Mouse (Mus musculus) brain, embryonic 14.5 days (tissue): ENCODE measurements at regions not wholly inside any gene's neighbourhood (a gene's known extent, or its start where the extent isn't known, plus 50 kb on each side); places are given as distances from the start of the nearest gene placed in this dataset.
A peak's percentile ranks its signal among the peaks of the same experiment; 100 is the strongest.

Experiments
- DNase-seq: peaks from one replicate; pipeline ENCODE4 v3.0.0-alpha.2; 2011; ENCODE audit warnings: low read depth
- CTCF ChIP-seq: fragments of 200-500 bp; IDR thresholded peaks from 2 replicates; pipeline ENCODE4 v1.5.1; 2012; ENCODE audit warnings: inconsistent platforms, mild to moderate bottlenecking, moderate library complexity, borderline replicate concordance; ENCODE audit not compliant: insufficient read depth, insufficient read length; ENCODE audit errors: extremely low read depth
- POLR2A ChIP-seq: fragments of 200-500 bp; IDR thresholded peaks from 2 replicates; pipeline ENCODE4 v1.6.1; 2012; ENCODE audit warnings: mild to moderate bottlenecking, inconsistent platforms, borderline replicate concordance; ENCODE audit not compliant: poor library complexity, insufficient read depth, insufficient read length, severe bottlenecking; ENCODE audit errors: extremely low read depth

DNA sequence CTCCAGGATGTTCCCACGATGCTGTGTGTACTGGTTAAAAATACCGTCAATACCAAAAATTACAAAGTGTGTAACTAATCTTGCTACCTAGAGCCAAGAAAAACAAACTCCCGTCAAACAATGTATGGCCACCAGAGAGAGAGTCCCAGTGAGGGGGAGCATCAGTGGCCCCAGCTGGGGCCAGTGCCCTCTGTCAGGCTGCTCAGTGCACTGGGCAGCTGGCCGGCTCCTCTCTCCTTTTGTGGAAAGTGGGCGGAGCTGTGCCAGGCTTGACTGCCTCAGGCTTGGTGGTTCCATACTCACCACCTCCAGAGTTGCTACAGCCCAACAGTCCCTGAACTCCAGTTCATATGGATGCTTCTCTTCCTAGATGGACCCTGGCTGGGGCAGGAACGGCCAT, 53.8 kb upstream of the Sept5 start:
- TF ChIP-seq CTCF (no peak), POLR2A (no peak)
- peak; percentile 4 for DNase-seq

GRCm38 (mm10) chr16:18686044-18686761, 56.4 kb upstream of the Sept5 start:
- DNase-seq: no peak
- TF ChIP-seq POLR2A (no peak), CTCF (no peak)

DNA sequence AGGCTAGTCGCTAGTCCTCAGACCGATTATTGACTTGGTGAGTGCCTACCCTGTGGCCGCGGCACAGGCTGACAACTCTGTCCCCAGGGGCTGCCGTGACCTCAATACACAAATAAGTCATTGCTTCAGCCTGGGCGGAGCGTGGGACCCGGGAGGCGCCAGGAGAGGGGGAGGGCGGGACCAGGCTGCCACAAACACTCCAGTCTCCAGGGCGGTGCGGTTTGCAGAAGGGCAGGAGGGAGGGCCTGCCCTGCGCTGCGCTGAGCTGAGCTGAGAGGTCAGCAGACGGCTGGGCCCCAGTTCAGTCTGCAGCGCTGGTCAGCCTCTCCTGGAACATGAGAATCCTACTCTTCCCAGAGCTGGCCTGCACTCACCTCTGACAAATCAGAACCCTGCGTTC, 57.2 kb upstream of the Sept5 start:
- DNase-seq: peak; percentile 90
- TF ChIP-seq POLR2A: no peak
- TF ChIP-seq CTCF: no peak

DNA sequence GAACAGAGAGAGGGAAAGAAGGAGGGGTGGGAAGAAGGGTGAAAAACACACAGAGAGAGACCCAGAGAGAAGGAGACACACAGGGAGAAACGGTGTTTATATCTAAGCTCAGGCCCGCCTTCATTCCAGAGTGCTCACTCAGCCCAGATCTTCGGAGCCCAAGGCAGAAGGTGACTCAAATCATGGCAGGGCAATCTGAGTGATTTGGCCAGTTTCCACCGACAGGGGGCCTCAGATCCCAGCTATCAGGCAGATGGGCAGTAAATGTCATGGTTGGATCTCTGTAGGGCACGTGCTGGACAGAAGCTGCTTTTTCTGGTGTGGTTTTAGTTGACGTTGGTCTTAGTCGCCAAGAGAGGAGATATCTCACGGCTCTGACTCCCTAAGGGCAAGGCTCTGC, 57.6 kb upstream of the Sept5 start:
- peak; percentile 71 for TF ChIP-seq CTCF
- no peak for TF ChIP-seq POLR2A
- peak; percentile 65 for DNase-seq

GRCm38 (mm10) chr16:18695596-18695995, 65.8 kb upstream of the Sept5 start:
- TF ChIP-seq POLR2A: no peak
- no peak for DNase-seq

GRCm38 (mm10) chr16:18696074-18696819, 66.5 kb upstream of the Sept5 start:
- no peak for TF ChIP-seq POLR2A
- TF ChIP-seq CTCF: peak; percentile 76
- DNase-seq: peak; percentile 62

DNA sequence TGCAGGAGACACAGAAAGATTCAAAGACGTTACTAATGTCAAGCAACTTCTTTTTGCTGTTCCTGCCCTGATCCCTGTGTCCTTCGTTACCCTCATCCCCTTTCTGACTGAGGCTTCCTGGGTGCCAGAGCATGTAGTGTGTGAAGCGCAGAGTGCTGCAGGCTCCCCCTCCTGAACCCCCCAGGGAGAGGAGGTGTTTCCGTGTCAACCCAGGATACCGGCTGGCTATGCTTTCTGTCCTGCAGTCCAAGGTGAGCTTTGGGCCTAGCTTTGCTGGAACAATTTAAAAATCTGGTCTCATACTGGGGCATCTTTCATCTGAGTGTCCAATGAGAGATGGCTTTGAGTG, 67.0 kb upstream of the Sept5 start:
- DNase-seq: no peak

DNA sequence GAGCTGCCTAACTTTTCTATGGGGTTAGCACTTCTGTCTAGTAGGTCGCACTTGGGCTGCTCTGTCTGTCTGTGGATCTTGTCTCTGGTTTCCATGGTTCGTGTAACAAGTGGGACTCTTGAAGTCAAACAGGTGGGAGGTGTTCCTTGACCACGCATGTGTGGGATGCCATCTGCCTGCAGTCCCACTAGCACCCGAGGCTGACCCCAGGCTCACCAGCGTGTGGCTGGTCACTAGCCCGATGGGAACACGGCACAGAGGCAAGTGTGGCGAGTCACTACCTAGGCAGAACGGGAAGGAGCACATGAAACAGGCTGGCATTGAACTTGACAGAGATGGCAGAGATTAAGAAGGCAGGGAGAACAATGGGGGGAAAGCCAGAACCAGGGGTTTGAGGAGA, 72.5 kb upstream of the Cldn5 start:
- TF ChIP-seq POLR2A (no peak), CTCF (no peak)
- no peak for DNase-seq

More for the DNA sequence above, 67.0 kb upstream of the Sept5 start:
- TF ChIP-seq POLR2A (no peak), CTCF (no peak)

- TF ChIP-seq POLR2A (no peak), CTCF (no peak)
- no peak for DNase-seq
Observed at GRCm38 (mm10) chr16:18705028-18705648, 71.5 kb upstream of the Cldn5 start.

DNA sequence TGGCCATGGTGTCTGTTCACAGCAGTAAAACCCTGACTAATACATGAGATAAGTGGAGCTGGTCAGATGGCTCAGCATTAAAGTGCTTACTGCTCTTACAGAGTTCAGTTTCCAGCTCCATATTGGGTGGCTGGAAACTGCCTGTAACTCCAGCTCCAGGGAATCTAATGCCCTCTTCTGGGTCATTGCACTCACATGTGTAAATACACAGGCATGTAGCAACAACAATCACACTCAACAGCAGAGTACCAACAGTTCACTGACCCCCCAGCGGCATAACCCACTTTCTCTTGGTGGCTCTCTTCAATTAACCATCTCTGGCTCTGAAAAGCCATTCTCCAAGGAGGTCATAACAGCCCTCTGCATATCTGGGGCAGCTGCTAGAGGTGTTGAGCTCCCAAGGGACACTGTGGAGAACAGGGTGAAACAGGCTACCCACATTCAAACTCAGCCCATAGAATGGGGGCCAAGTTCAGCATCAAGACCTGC, 65.0 kb upstream of the Cldn5 start:
- DNase-seq: no peak
- TF ChIP-seq CTCF: no peak
- no peak for TF ChIP-seq POLR2A

- TF ChIP-seq CTCF: no peak
- no peak for TF ChIP-seq POLR2A
- DNase-seq: no peak
Observed at GRCm38 (mm10) chr16:18713017-18713416, 63.6 kb upstream of the Cldn5 start.

DNA sequence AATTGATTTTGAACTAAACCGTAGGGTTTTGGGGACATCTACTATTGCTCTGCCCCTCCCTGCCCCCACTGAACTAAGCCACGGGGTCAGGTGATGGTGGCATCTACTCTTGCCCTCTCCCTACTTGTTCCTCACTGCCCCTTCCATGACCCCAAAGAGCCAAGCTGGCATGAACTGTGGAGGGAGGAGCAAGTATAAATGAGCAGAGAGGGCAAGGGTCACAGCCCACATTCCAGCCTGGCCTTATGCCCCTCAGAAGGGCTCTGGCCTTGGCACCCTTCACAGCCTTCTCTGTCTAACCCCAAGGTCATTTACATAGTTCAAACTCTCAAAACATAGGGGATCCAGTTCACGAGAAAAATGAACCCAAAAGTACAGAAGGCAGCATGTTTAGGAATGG, 61.3 kb upstream of the Cldn5 start:
- TF ChIP-seq CTCF: no peak
- TF ChIP-seq POLR2A: no peak
- DNase-seq: no peak

DNA sequence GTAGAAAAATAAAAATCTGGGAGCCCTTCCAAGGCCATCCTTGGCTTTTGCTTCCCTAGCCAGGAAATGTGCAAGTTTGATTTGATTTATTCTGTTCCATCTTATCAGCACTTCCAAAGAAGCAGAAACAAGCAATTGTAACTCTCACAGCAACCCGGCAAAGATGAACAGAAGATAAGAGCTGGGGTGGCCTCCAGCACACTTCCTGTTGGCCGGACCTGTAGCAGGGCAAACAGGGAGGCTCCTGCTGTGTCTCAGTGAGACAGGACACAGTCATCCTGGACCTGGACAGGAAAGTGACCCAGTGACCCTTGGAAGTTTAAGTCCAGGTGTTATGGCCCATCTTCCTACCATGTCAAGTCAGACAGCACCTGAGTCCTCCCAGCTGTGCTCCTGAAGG, 58.6 kb upstream of the Cldn5 start:
- no peak for DNase-seq
- TF ChIP-seq POLR2A (no peak), CTCF (no peak)

- TF ChIP-seq POLR2A: no peak
- no peak for TF ChIP-seq CTCF
- peak; percentile 15 for DNase-seq
Observed at GRCm38 (mm10) chr16:18720433-18721233, 56.0 kb upstream of the Cldn5 start.
